Mouse (Mus musculus) intestine, embryonic 15.5 days (tissue): ENCODE data around the gene Bcor. TPM values are rescaled to one million over a fixed set of nuclear protein-coding genes. Genes with fewer than 3 reads are reported as not detected.
A peak's percentile ranks its signal among the peaks of the same experiment; 100 is the strongest.

Source experiments
- ATAC-seq: fragments of 200-750 bp; cut with Nextera tagmentation; 2 replicates; pipeline ENCODE4 v1.8.0; 2017; ENCODE audit warnings: moderate TSS enrichment, moderate library complexity
- H3K27ac ChIP-seq: fragments of 300-500 bp; sonication (generic); 2 replicates; pipeline ENCODE4 v1.5.1; 2015; ENCODE audit warnings: mild to moderate bottlenecking, inconsistent platforms
- H3K27me3 ChIP-seq: fragments of 300-500 bp; sonication (generic); replicated peaks from 2 replicates; pipeline ENCODE4 v1.6.1; 2015; ENCODE audit warnings: inconsistent platforms
- H3K36me3 ChIP-seq: fragments of 300-500 bp; sonication (generic); 2 replicates; pipeline ENCODE4 v1.6.1; 2015; ENCODE audit warnings: inconsistent platforms
- H3K4me1 ChIP-seq: fragments of 300-500 bp; sonication (generic); replicated peaks from 2 replicates; pipeline ENCODE4 v1.6.1; 2015; ENCODE audit warnings: inconsistent platforms
- H3K4me2 ChIP-seq: fragments of 300-500 bp; sonication (generic); replicated peaks from 2 replicates; pipeline ENCODE4 v1.6.1; 2015; ENCODE audit warnings: mild to moderate bottlenecking, inconsistent platforms
- H3K4me3 ChIP-seq: fragments of 300-500 bp; sonication (generic); replicated peaks from 2 replicates; pipeline ENCODE4 v1.5.1; 2015; ENCODE audit warnings: inconsistent platforms
- H3K9ac ChIP-seq: fragments of 300-500 bp; sonication (generic); 2 replicates; pipeline ENCODE4 v1.6.1; 2015; ENCODE audit warnings: inconsistent platforms
- H3K9me3 ChIP-seq: fragments of 300-500 bp; sonication (generic); 2 replicates; pipeline ENCODE4 v1.6.1; 2016; ENCODE audit warnings: inconsistent platforms
- WGBS: fragments of 180-500 bp; shearing (Covaris S2); methylation state at CpG from one replicate; pipeline ENCODE4 v1.1.7; 2015; 5-methylcytosine and 5-hydroxymethylcytosine counted together
- polyA plus RNA-seq: library from polyadenylated mRNA; unstranded; fragments of >200 nt; fragmentation: Nextera tagmentation; extraction: Ambion mirVana; gene quantifications from 2 replicates; pipeline ENCODE4 v1.2.1, GENCODE M21; 2015

Bcor gene
- polyA plus RNA-seq, 1 experiment from 2014 or later = 13.7 TPM

GRCm38 (mm10) chrX:12140086-12140740 is 19.9 kb downstream of the Bcor start:
- 0 out of 2 replicates have a peak, but pooled peaks cover 6% of the 10 kb centered on the region for H3K4me1 ChIP-seq
- no peaks in the 10 kb centered on the region for H3K9me3 ChIP-seq
- peak overlapping the region; percentile 25 for H3K4me3 ChIP-seq
- H3K9ac ChIP-seq = peak overlapping the region; percentile 54
- no peak overlapping the region for H3K27ac ChIP-seq
- no peak for ATAC-seq
- WGBS = 5% methylated on average over 51 of the region's 51 CpGs
- peak overlapping the region; percentile 58 for H3K4me2 ChIP-seq
- no peaks in the 10 kb centered on the region for H3K36me3 ChIP-seq
- peaks cover 33% of the 10 kb centered on the region for H3K27me3 ChIP-seq

DNA sequence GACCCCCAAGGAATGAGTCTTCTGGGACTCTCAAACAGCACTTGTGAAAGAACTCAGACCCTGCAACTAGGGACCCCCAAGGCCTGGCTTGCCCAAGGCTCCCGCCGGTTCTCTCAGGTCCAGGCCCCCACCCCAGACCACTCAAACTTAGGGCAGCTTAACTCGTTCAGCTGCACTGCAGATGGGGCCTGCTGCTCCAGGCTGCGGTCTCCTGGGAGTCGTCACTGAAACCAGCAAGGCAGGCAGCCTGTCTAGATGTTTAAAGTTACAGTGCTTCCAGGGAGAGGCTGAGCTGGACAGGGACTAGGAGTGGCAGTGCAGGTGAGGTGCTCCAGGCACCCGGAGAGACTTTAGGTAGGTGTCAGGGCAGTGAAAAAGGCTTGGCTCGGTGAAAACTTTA is 21.9 kb downstream of the Bcor start:
- peaks cover 12% of the 10 kb centered on the region; the same call in 1 of the 2 replicates for H3K4me1 ChIP-seq

GRCm38 (mm10) chrX:12137121-12137521 is 23.0 kb downstream of the Bcor start:
- H3K27ac ChIP-seq = 0 out of 2 replicates have a peak overlapping the region, but pooled peaks have one; percentile 72
- H3K36me3 ChIP-seq = no peaks in the 10 kb centered on the region
- peak overlapping the region; percentile 86 for H3K4me2 ChIP-seq
- peaks cover 45% of the 10 kb centered on the region for H3K27me3 ChIP-seq
- H3K9me3 ChIP-seq = no peaks in the 10 kb centered on the region
- H3K4me1 ChIP-seq = peaks cover 17% of the 10 kb centered on the region
- H3K4me3 ChIP-seq = peak overlapping the region; percentile 37
- peak overlapping the region; percentile 28; the same call in 1 of the 2 replicates for H3K9ac ChIP-seq
- 5% methylated on average over 25 of the region's 25 CpGs for WGBS
- ATAC-seq = no peak

More for the DNA sequence above, 21.9 kb downstream of the Bcor start:
- H3K27ac ChIP-seq = no peak overlapping the region
- no peak for ATAC-seq
- 30% methylated on average over 7 of the region's 7 CpGs for WGBS
- H3K4me3 ChIP-seq = no peak overlapping the region
- no peaks in the 10 kb centered on the region for H3K36me3 ChIP-seq
- no peaks in the 10 kb centered on the region for H3K9me3 ChIP-seq
- H3K4me2 ChIP-seq = no peak overlapping the region
- H3K9ac ChIP-seq = no peak overlapping the region
- H3K27me3 ChIP-seq = peaks cover 36% of the 10 kb centered on the region

DNA sequence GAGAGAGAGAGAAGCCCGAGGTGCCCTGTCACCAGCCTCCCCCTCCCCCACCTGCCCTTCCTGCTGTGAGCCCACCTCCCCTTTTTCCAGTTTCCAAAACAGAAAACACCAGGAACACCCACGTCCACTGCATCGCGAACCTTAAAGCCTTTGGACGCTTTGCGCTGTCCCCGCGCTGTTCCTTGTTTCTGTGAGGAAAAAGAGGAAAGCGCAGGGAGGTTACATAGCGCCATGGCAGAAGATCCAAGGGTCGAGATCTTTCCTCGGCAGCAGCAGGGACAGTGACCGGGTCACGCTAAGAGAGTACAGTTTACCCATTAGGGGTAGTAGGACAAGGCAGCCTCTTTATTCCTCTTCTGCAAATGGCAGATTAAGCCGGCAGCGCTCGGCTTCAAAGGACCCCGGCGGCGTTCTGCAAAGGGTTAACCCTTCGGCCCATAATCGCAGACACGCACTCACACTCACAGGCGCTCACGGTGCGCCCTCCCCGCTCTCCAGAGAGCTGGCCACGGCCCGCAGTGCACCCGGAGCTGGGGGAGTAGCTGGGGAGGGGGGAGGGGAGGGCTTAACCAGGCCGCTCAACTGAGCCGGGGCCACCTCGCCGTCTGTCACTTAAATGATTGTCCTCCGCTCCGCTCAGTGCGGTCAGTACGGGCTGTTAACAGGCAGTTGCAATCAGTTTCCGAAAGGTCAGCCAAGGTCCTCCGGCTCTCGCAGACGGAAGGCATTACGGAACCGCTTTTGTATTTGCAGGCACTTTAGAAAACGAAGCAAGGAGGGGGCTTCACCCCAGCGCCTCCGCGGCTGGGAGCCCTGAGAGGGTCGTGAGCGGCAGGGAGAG is 23.7 kb downstream of the Bcor start:
- Histone ChIP-seq H3K9ac (peak overlapping the region; percentile 28), H3K27me3 (peaks cover 46% of the 10 kb centered on the region)
- ATAC-seq = no peak

DNA sequence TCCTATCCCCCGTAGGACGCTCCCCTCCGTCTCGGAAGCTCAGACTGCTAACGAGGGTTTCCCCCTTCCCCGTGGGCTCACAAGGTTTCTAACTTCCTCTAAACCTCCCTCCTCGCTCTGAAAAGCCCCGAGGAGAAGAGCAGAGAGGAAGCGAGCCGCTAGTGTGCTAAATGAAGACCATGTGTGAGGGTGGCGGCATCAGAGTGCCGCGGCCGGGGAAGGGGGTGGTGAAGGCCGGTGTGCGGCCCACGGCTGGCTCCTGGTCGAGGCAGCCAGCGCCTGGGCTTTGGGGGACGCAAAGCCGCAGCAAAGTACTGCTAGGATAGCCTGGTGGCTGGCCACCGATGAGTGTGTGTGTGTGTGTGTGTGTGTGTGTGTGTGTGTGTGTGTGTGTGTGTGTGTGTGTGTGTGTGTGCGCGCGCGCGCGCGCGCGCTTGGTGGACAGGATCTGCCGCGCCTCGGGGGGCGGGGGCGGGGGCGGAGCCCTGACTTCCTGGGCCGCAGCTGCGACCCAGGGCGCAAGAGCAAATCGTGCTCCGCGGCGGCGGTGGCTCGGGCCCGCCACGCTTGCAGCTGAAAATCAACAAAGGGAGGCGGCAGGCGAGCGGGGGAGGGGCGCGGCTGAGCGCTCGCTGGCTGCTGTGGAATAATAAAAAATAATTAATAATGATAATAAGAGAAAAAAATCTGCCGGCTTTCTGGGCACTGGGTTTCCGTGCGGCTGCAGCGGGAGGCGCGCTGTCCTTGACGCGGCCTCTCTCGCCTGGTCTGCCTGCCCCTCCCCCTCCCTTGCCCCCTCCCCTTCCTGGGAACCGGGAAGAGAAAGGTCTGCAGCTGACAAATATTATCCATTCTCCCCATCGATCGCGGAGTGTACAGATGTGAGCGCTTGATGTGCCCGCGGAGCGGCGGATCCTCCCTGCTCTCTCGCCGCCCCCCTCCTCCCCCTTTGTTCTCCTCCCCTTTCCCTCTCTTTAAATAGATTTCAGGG is 24.7 kb downstream of the Bcor start:
- Histone ChIP-seq H3K4me3 (peak overlapping the region; percentile 37), H3K9ac (peak overlapping the region; percentile 45; the same call in 1 of the 2 replicates), H3K4me2 (peak overlapping the region; percentile 86), H3K27ac (peak overlapping the region; percentile 81), H3K27me3 (peaks cover 55% of the 10 kb centered on the region), H3K4me1 (peaks cover 17% of the 10 kb centered on the region), H3K36me3 (no peaks in the 10 kb centered on the region), H3K9me3 (no peaks in the 10 kb centered on the region)
- ATAC-seq = peak; percentile 52
- 3% methylated on average over 49 of the region's 75 CpGs for WGBS

More for the DNA sequence above, 23.7 kb downstream of the Bcor start:
- 1% methylated on average over 50 of the region's 50 CpGs for WGBS
- Histone ChIP-seq H3K4me2 (peak overlapping the region; percentile 86), H3K36me3 (no peaks in the 10 kb centered on the region), H3K4me3 (peak overlapping the region; percentile 37), H3K9me3 (no peaks in the 10 kb centered on the region), H3K4me1 (peaks cover 17% of the 10 kb centered on the region), H3K27ac (peak overlapping the region; percentile 72)

DNA sequence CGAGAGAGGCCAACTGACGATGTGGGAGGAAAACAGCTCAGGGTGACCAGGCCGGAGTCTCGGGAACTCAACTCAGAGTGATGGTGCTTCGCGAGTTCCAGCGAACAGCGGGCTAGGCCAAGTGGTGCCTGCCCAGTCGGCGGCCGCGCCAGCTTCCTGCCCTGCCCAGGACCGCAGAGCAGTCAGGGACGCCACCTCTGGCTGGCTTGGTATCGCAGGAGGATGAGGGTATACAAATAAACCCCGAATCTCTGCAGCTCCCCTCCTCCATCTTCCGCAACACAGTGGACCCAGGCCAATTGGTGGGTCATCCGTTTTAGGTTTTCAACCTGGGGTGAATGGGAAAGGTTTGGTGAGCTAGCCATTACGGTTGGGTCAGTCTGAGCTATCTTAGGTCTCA is 25.6 kb downstream of the Bcor start:
- no peak overlapping the region for H3K27ac ChIP-seq
- peaks cover 55% of the 10 kb centered on the region for H3K27me3 ChIP-seq
- H3K9ac ChIP-seq = no peak overlapping the region
- 12% methylated on average over 19 of the region's 19 CpGs for WGBS
- no peak overlapping the region for H3K4me3 ChIP-seq
- peaks cover 17% of the 10 kb centered on the region for H3K4me1 ChIP-seq
- H3K4me2 ChIP-seq = peak overlapping the region; percentile 86
- H3K36me3 ChIP-seq = no peaks in the 10 kb centered on the region
- 0 out of 2 replicates have a peak, but pooled peaks have one; percentile 21 for ATAC-seq
- H3K9me3 ChIP-seq = no peaks in the 10 kb centered on the region

DNA sequence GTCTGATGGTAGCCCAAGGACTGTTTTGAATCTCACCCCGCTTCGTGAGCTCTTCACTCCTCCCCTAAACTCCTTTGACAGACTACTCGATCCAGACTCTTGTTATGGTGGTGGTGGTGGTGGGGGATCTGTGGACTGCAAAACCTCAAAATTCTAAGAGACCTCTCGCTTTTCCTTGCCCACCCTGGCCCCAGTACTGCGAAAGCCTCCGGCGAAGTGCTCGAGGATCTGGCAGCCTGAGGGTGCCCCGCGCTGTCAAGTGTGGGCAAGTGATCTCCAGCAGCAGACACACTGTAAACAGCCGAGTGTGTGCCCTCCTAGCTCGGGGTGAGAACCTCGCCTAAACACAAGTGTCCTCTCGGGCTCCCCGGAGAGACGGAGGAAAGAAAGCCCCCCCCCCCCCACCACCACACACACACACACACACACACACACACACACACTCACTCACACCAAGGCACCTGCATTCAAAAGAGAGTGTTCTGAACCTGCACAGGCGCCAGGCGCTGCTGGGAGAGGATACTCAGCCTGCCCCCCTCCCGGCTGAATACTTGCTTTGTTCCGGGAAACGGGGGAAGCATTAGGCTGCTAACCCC is 26.2 kb downstream of the Bcor start:
- Histone ChIP-seq H3K4me2 (peak overlapping the region; percentile 86), H3K27ac (peak overlapping the region; percentile 78), H3K4me3 (peak overlapping the region; percentile 26; the same call in 1 of the 2 replicates), H3K4me1 (peaks cover 21% of the 10 kb centered on the region), H3K36me3 (no peaks in the 10 kb centered on the region), H3K9ac (no peak overlapping the region; the same call in 1 of the 2 replicates), H3K27me3 (peaks cover 60% of the 10 kb centered on the region), H3K9me3 (no peaks in the 10 kb centered on the region)
- ATAC-seq = 0 out of 2 replicates have a peak, but pooled peaks have one; percentile 1
- 11% methylated on average over 21 of the region's 21 CpGs for WGBS

- peak; percentile 51 for ATAC-seq
- peak overlapping the region; percentile 86 for H3K4me2 ChIP-seq
- H3K4me1 ChIP-seq = peaks cover 24% of the 10 kb centered on the region
- H3K36me3 ChIP-seq = no peaks in the 10 kb centered on the region
- peaks cover 63% of the 10 kb centered on the region for H3K27me3 ChIP-seq
- peak overlapping the region; percentile 78 for H3K27ac ChIP-seq
- WGBS = 3% methylated on average over 48 of the region's 49 CpGs
- H3K9ac ChIP-seq = peak overlapping the region; percentile 36; the same call in 1 of the 2 replicates
- peak overlapping the region; percentile 26 for H3K4me3 ChIP-seq
- H3K9me3 ChIP-seq = no peaks in the 10 kb centered on the region
Observed at GRCm38 (mm10) chrX:12133178-12133835, 26.8 kb downstream of the Bcor start.

GRCm38 (mm10) chrX:12132541-12133177 is 27.5 kb downstream of the Bcor start:
- H3K4me3 ChIP-seq = no peak overlapping the region
- WGBS = 36% methylated on average over 8 of the region's 8 CpGs
- H3K9ac ChIP-seq = no peak overlapping the region
- no peaks in the 10 kb centered on the region for H3K9me3 ChIP-seq
- H3K4me1 ChIP-seq = peaks cover 24% of the 10 kb centered on the region
- no peak for ATAC-seq
- peaks cover 65% of the 10 kb centered on the region for H3K27me3 ChIP-seq
- H3K36me3 ChIP-seq = no peaks in the 10 kb centered on the region
- no peak overlapping the region for H3K27ac ChIP-seq
- peak overlapping the region; percentile 86; the same call in 1 of the 2 replicates for H3K4me2 ChIP-seq

- ATAC-seq = no peak
- peaks cover 17% of the 10 kb centered on the region for H3K4me1 ChIP-seq
- H3K4me3 ChIP-seq = no peak overlapping the region
- WGBS = 44% methylated on average over 14 of the region's 14 CpGs
- no peak overlapping the region for H3K9ac ChIP-seq
- H3K27me3 ChIP-seq = peaks cover 55% of the 10 kb centered on the region
- no peaks in the 10 kb centered on the region for H3K9me3 ChIP-seq
- H3K36me3 ChIP-seq = no peaks in the 10 kb centered on the region
- no peak overlapping the region for H3K27ac ChIP-seq
- H3K4me2 ChIP-seq = no peak overlapping the region
Observed at GRCm38 (mm10) chrX:12129828-12130809, 30.0 kb downstream of the Bcor start.
